Mouse (Mus musculus) left cerebral cortex, adult 18-20 months (tissue): ENCODE measurements around the gene Gm6034. TPM values are rescaled to one million over a fixed set of nuclear protein-coding genes. Genes with fewer than 3 reads are reported as not detected.
A peak's percentile ranks its signal among the peaks of the same experiment; 100 is the strongest.
"Not testable (repeated sequence)": the region's sequence is repeated elsewhere in the genome, so short reads cannot be mapped to it uniquely, and the experiment has no call there.

Experiments
- DNase-seq, 2 experiments: peaks; one replicate each; pipeline ENCODE4 v3.0.0; 2021 to 2022; ENCODE audit warnings: low spot score in 2 of 2, mixed read lengths in 1 of 2
- total RNA-seq, 2 experiments: library from RNA; stranded (reverse); gene quantifications; 2 replicates each; pipeline ENCODE4 v1.2.3; 2021

Gm6034 gene
- total RNA-seq, 2 experiments from 2014 or later, result not detected

DNA sequence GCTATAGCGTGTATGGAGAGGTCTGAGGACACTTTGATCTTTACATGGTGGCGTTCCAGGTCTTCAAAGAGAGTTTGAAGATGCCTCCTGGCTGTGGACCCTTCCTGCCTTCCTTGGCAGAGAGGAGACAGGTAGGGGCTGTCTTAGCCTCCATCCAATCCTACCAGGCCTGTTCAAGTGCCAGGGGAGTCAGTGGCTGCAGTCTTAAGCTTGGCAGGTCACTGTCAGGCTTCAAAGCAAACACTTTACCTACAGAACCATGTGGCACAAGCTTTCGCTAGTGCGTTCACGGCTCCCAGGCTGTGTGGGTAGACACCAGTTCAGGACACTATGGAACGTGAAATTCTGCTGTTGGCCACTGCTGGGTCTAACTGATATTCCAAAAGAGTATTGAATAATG is 19.8 kb upstream of the Gm6034 start:
- no peak for DNase-seq

GRCm38 (mm10) chr17:36023710-36024654 is 18.8 kb upstream of the Gm6034 start:
- DNase-seq, result no peak

DNA sequence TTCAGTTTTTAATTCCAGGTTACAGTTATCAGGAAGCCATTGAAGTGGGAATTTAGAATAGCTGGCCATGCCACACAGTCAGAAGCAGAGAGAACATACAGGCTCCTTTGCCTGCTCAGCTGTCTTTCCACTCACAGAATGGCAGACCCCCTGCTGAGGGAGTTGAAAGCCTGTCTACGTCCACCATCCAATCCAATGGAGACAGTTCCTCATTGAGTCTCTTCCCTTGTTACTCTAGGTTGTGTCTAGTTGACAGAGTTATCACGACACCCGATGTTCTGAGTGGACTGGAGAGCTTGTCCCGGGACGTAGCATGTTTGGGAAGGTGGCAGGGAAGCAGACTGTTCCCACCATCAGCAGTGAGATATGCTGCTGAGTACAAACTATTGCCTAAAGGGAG is 17.6 kb upstream of the Gm6034 start:
- no peak for DNase-seq

- no peak for DNase-seq
Measured at GRCm38 (mm10) chr17:36025901-36026300, 16.9 kb upstream of the Gm6034 start.

GRCm38 (mm10) chr17:36027663-36028062 is 15.1 kb upstream of the Gm6034 start:
- DNase-seq, result no peak

DNA sequence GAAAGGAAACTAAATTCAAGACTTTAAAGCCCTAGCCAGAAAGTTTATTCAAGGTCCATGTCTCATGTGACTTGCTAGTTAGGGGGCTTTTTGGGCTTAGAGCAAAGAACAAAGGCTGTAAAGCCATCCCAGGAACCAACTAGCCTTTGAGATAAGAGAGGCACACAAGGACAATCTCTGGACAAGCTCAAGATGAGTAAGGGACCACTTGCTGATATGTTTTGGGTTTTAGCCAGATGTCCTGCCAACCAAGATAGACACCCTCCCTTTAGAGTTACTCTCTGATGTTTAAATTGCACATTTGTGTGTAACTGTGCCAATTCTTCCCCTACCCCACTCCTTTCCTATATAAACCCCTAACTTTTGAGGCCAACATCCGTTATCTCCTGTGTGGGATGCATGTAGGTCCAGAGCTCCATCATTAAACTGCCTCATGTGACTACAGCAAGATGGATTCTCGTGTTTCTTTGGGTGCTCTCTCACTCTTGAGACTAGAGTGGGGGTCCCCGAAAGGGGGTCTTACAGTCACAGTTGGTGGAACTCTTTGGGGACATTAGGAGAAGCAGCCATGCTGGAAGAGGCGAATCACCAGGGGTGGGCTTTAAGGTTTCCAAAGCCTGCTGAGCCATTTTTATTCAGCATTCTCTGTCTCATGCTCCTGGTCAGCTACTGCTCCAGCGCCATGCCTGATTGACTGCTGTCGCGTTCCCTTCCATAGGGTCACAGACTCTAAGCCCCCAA is 13.7 kb upstream of the Gm6034 start:
- no peak for DNase-seq

- not testable (repeated sequence) for DNase-seq
Measured at GRCm38 (mm10) chr17:36030046-36030702, 12.6 kb upstream of the Gm6034 start.

- DNase-seq, result not testable (repeated sequence)
Measured at GRCm38 (mm10) chr17:36030703-36031582, 11.8 kb upstream of the Gm6034 start.

DNA sequence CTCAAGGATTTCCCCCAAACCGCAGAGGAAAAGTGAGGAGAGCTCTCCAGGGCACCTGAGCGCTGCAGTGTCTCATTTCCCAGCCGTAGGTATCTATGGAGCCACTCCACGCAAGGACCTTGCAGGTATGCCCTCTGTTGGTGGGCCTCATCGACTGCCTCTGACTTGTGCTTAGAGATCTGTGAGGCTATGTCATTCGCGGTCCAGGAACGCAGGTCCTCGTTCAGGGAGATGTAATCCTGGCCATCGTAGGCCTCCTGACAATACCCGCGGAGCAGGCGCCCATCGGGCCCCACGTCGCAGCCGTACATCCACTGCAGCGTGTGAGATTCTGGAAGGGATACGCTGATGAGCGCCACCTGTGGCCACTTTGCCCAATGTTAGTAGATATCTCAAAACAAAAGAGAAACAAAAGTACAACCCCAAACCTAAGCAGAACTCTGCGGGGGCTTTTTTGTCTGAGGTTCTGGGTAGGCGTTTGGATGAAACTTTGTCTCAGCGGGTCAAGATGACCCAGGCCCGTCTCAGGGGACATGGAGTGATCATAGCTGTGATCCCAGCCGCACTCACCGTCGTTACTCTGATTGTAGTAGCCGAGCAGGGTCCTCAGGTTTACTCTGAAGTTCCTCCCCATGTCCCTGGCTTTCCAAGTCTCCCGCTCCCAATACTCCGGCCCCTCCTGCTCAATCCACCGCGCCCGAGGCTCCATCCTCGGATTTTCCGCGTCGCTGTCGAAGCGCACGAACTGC is 11.0 kb upstream of the Gm6034 start:
- peak in 1 of 2 experiments; percentile 41 for DNase-seq

DNA sequence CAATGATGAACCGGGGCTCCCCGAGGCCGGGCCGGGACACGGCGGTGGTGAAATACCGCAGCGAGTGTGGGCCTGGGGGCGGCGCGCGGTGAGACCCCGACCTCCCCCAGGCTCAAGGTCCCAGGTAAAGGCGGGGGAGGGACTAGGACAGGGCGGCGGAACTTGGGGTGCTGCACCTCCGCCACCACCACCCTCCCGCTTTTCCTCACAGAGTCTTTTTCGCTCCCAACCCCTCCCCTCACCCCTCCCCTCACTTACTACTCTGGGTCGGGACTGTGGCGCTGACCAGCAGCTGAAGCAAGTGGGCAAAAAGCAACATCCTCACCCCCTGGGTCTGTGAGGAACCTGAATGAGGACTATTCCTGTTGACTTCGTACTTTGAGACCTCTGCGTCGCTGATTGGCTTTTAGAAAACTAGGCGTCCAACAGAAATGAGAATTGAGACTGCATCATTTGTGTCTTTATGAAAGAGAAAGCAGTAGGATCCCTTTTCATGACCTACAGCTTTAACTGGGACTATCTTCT is 10.3 kb upstream of the Gm6034 start, which contains the start of gene H2-T23:
TSS of gene H2-T23 (minus strand) at position 505 of the 525 bp plus-strand sequence.
- DNase-seq, result not testable (repeated sequence)

- not testable (repeated sequence) for DNase-seq
Measured at GRCm38 (mm10) chr17:36034524-36034923, 8.2 kb upstream of the Gm6034 start.

DNA sequence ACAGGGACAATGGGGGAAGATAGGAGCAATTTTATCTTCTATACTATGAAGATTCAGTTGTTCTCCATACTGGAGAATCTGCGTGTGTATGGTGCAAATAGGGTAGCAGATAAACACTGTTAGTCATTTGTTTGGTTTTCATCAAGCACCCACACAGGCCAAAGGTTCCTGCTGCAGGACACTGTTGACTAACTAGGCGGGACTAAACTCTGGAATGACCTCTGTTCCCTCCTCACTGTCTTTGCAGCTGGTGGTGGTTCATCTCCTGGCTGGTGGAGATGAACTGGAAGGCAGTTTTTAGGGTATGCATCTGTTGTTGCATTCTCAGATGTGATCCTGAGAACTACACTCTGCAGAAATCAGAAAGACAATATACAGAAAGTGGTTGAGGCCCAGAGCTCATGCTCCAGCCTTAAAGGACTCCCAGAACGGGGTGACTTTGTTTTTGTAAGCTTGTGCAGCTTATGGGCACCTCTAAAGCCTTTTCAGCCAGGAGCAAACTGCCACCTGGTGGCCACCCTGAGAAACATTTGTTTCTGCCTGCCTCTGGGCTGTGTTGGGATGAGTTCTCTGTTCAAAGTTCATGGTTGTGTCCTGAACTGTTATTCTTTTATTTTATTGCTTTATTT is 7.6 kb upstream of the Gm6034 start:
- DNase-seq, result peak; percentile 54 to 64

- not testable (repeated sequence) for DNase-seq
Measured at GRCm38 (mm10) chr17:36036126-36036525, 6.6 kb upstream of the Gm6034 start.

GRCm38 (mm10) chr17:36040604-36041003 is 2.2 kb upstream of the Gm6034 start:
- not testable (repeated sequence) for DNase-seq

- DNase-seq, result not testable (repeated sequence)
Measured at GRCm38 (mm10) chr17:36042055-36042454, 706 bp upstream of the Gm6034 start.

GRCm38 (mm10) chr17:36043286-36043685 is 525 bp downstream of the Gm6034 start:
- DNase-seq, result no peak

DNA sequence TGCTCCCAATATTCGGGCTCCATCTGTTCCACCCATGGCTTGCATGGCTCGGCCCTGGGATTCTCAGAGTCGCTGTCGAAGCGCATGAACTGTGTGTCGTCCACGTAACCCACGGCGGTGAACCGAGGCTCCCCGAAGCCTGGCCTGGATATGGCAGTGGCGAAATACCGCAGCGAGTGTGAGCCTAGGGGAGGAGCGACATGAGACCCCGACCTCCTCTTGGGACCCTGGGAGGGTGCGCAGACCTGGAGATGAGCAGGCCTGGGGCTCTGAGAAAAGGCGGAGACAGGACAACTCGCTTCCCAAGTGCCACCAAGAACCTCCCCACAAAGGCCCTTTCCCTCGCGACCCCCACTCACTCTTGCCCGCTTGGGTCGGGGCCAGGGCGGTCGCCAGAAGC is 15.2 kb downstream of the Gm6034 start:
- not testable (repeated sequence) for DNase-seq

GRCm38 (mm10) chr17:36058362-36058761 is 15.6 kb downstream of the Gm6034 start, which contains the start of gene Gm11127:
Gene Gm11127, minus strand, starts transcription at chr17:36058371.
- not testable (repeated sequence) for DNase-seq

GRCm38 (mm10) chr17:36060829-36061228 is 18.1 kb downstream of the Gm6034 start:
- peak; percentile 92 to 98 for DNase-seq
